Mouse (Mus musculus): ENCODE data around the gene Hbp1. TPM values are rescaled to one million over a fixed set of nuclear protein-coding genes. Genes with fewer than 3 reads are reported as not detected.

Gene Hbp1
- polyA plus RNA-seq, 1 experiment from 2014 or later = 33.7 TPM

- Histone ChIP-seq H3K9me3 (replicated peaks) (no peaks in the 10 kb centered on the region), H3K27me3 (replicated peaks) (no peaks in the 10 kb centered on the region), H3K4me1 (no peaks in the 10 kb centered on the region), H3K4me2 (no peak overlapping the region), H3K9ac (no peak overlapping the region), H3K4me3 (no peak overlapping the region), H3K36me3 (peaks cover 4% of the 10 kb centered on the region; the same call in 1 of the 2 replicates), H3K27ac (no peak overlapping the region)
- no peak for ATAC-seq
- WGBS (ENCODE audit: insufficient replicate concordance) = 72% methylated on average over 7 of the region's 7 CpGs
Observed at GRCm38 (mm10) chr12:31897456-31897855, 52.9 kb downstream of the Hbp1 start.

- 71% methylated on average over 8 of the region's 8 CpGs for WGBS (ENCODE audit: insufficient replicate concordance)
- no peak for ATAC-seq
- Histone ChIP-seq H3K9me3 (replicated peaks) (no peaks in the 10 kb centered on the region), H3K4me2 (no peak overlapping the region), H3K4me3 (no peak overlapping the region), H3K9ac (no peak overlapping the region), H3K27me3 (replicated peaks) (no peaks in the 10 kb centered on the region), H3K27ac (no peak overlapping the region), H3K36me3 (peaks cover 2% of the 10 kb centered on the region; the same call in 1 of the 2 replicates), H3K4me1 (no peaks in the 10 kb centered on the region)
Observed at GRCm38 (mm10) chr12:31896986-31897385, 53.3 kb downstream of the Hbp1 start.

- no peak for ATAC-seq
- Histone ChIP-seq H3K4me3 (no peak overlapping the region), H3K9ac (no peak overlapping the region), H3K36me3 (no peaks in the 10 kb centered on the region), H3K27ac (no peak overlapping the region), H3K4me1 (no peaks in the 10 kb centered on the region), H3K27me3 (replicated peaks) (no peaks in the 10 kb centered on the region), H3K9me3 (replicated peaks) (no peaks in the 10 kb centered on the region), H3K4me2 (no peak overlapping the region)
- 69% methylated on average over 5 of the region's 5 CpGs for WGBS (ENCODE audit: insufficient replicate concordance)
Observed at GRCm38 (mm10) chr12:31896295-31896694, 54.0 kb downstream of the Hbp1 start.

- Histone ChIP-seq H3K4me1 (no peaks in the 10 kb centered on the region), H3K27ac (no peak overlapping the region), H3K4me3 (no peak overlapping the region), H3K36me3 (no peaks in the 10 kb centered on the region), H3K4me2 (no peak overlapping the region), H3K27me3 (replicated peaks) (no peaks in the 10 kb centered on the region), H3K9ac (no peak overlapping the region), H3K9me3 (replicated peaks) (no peaks in the 10 kb centered on the region)
- no peak for ATAC-seq
- 61% methylated on average over 2 of the region's 2 CpGs for WGBS (ENCODE audit: insufficient replicate concordance)
Observed at GRCm38 (mm10) chr12:31895888-31896287, 54.4 kb downstream of the Hbp1 start.

- no peaks in the 10 kb centered on the region for H3K9me3 ChIP-seq (replicated peaks)
- no peak overlapping the region for H3K9ac ChIP-seq
- no peaks in the 10 kb centered on the region for H3K4me1 ChIP-seq
- H3K27ac ChIP-seq = no peak overlapping the region
- no peak for ATAC-seq
- no peaks in the 10 kb centered on the region for H3K36me3 ChIP-seq
- no peak overlapping the region for H3K4me2 ChIP-seq
- WGBS (ENCODE audit: insufficient replicate concordance) = 63% methylated on average over 8 of the region's 8 CpGs
- no peak overlapping the region for H3K4me3 ChIP-seq
- H3K27me3 ChIP-seq (replicated peaks) = no peaks in the 10 kb centered on the region
Observed at GRCm38 (mm10) chr12:31895095-31895734, 55.1 kb downstream of the Hbp1 start.

GRCm38 (mm10) chr12:31892771-31893170 lies 57.6 kb downstream of the Hbp1 start:
- H3K9ac ChIP-seq = no peak overlapping the region
- H3K27me3 ChIP-seq (replicated peaks) = no peaks in the 10 kb centered on the region
- no peak for ATAC-seq
- WGBS (ENCODE audit: insufficient replicate concordance) = 80% methylated on average over 7 of the region's 7 CpGs
- H3K27ac ChIP-seq = no peak overlapping the region
- H3K36me3 ChIP-seq = no peaks in the 10 kb centered on the region
- H3K4me2 ChIP-seq = no peak overlapping the region
- no peaks in the 10 kb centered on the region for H3K4me1 ChIP-seq
- no peak overlapping the region for H3K4me3 ChIP-seq
- H3K9me3 ChIP-seq (replicated peaks) = no peaks in the 10 kb centered on the region

- Histone ChIP-seq H3K36me3 (no peaks in the 10 kb centered on the region), H3K9me3 (replicated peaks) (no peaks in the 10 kb centered on the region), H3K4me1 (no peaks in the 10 kb centered on the region), H3K4me2 (no peak overlapping the region), H3K27ac (no peak overlapping the region), H3K9ac (no peak overlapping the region), H3K27me3 (replicated peaks) (no peaks in the 10 kb centered on the region), H3K4me3 (no peak overlapping the region)
- ATAC-seq = no peak
Observed at GRCm38 (mm10) chr12:31892079-31892478, 58.3 kb downstream of the Hbp1 start.

- no peaks in the 10 kb centered on the region for H3K9me3 ChIP-seq (replicated peaks)
- no peak overlapping the region for H3K4me2 ChIP-seq
- H3K27ac ChIP-seq = no peak overlapping the region
- H3K4me3 ChIP-seq = no peak overlapping the region
- peaks cover 10% of the 10 kb centered on the region for H3K36me3 ChIP-seq
- no peak overlapping the region for H3K9ac ChIP-seq
- no peaks in the 10 kb centered on the region for H3K27me3 ChIP-seq (replicated peaks)
- no peaks in the 10 kb centered on the region for H3K4me1 ChIP-seq
- no peak for ATAC-seq
- 75% methylated on average over 6 of the region's 6 CpGs for WGBS (ENCODE audit: insufficient replicate concordance)
Observed at GRCm38 (mm10) chr12:31890685-31891084, 59.6 kb downstream of the Hbp1 start.

- Histone ChIP-seq H3K27ac (no peak overlapping the region), H3K27me3 (replicated peaks) (no peaks in the 10 kb centered on the region), H3K4me1 (no peaks in the 10 kb centered on the region), H3K4me2 (no peak overlapping the region), H3K9me3 (replicated peaks) (no peaks in the 10 kb centered on the region), H3K9ac (no peak overlapping the region), H3K36me3 (peaks cover 10% of the 10 kb centered on the region), H3K4me3 (no peak overlapping the region)
- 82% methylated on average over 11 of the region's 11 CpGs for WGBS (ENCODE audit: insufficient replicate concordance)
- ATAC-seq = no peak
Observed at GRCm38 (mm10) chr12:31885844-31886606, 64.3 kb downstream of the Hbp1 start.

GRCm38 (mm10) chr12:31885084-31885483 lies 65.3 kb downstream of the Hbp1 start:
- H3K36me3 ChIP-seq = peaks cover 10% of the 10 kb centered on the region
- ATAC-seq = no peak
- no peak overlapping the region for H3K4me3 ChIP-seq
- H3K9ac ChIP-seq = no peak overlapping the region
- H3K9me3 ChIP-seq (replicated peaks) = no peaks in the 10 kb centered on the region
- 67% methylated on average over 4 of the region's 4 CpGs for WGBS (ENCODE audit: insufficient replicate concordance)
- H3K27me3 ChIP-seq (replicated peaks) = no peaks in the 10 kb centered on the region
- H3K4me2 ChIP-seq = no peak overlapping the region
- H3K27ac ChIP-seq = no peak overlapping the region
- H3K4me1 ChIP-seq = no peaks in the 10 kb centered on the region

GRCm38 (mm10) chr12:31884365-31884764 lies 66.0 kb downstream of the Hbp1 start:
- Histone ChIP-seq H3K27ac (no peak overlapping the region), H3K4me2 (no peak overlapping the region), H3K4me1 (no peaks in the 10 kb centered on the region), H3K36me3 (peaks cover 10% of the 10 kb centered on the region), H3K4me3 (no peak overlapping the region), H3K9me3 (replicated peaks) (no peaks in the 10 kb centered on the region), H3K9ac (no peak overlapping the region), H3K27me3 (replicated peaks) (no peaks in the 10 kb centered on the region)
- ATAC-seq = no peak
- 71% methylated on average over 4 of the region's 4 CpGs for WGBS (ENCODE audit: insufficient replicate concordance)

GRCm38 (mm10) chr12:31882736-31883135 lies 67.6 kb downstream of the Hbp1 start:
- no peaks in the 10 kb centered on the region for H3K9me3 ChIP-seq (replicated peaks)
- H3K27ac ChIP-seq = no peak overlapping the region
- H3K9ac ChIP-seq = no peak overlapping the region
- H3K4me1 ChIP-seq = no peaks in the 10 kb centered on the region
- H3K36me3 ChIP-seq = peaks cover 10% of the 10 kb centered on the region
- no peaks in the 10 kb centered on the region for H3K27me3 ChIP-seq (replicated peaks)
- H3K4me3 ChIP-seq = no peak overlapping the region
- ATAC-seq = no peak
- 53% methylated on average over 1 of the region's 1 CpGs for WGBS (ENCODE audit: insufficient replicate concordance)
- H3K4me2 ChIP-seq = no peak overlapping the region

Measured in liver, embryonic 12.5 days (tissue).